Mouse (Mus musculus): ENCODE data around the gene Tnip3.

- TF ChIP-seq NANOG (IDR thresholded peaks at IDR 0.05; ENCODE audit: borderline replicate concordance, low read length) (no peak), CTCF (conservative IDR thresholded peaks at IDR 0.05; ENCODE audit: low read length) (no peak), POU5F1 (IDR thresholded peaks at IDR 0.05; ENCODE audit: borderline replicate concordance, low read length) (no peak)
Measured at GRCm38 (mm10) chr6:65538022-65538652, 13.0 kb downstream of the Tnip3 start.
